In genomic region chr11:103140763-103141100, GRCm38 (mm10) we compare ENCODE assay signal across 8 mouse cellular contexts. TPM values are rescaled to one million over a fixed set of nuclear protein-coding genes. Genes with fewer than 3 reads are reported as not detected.
A peak's percentile ranks its signal among the peaks of the same experiment; 100 is the strongest.
DNase-seq lines count a peak whose midpoint lies in the region; ATAC-seq and TF ChIP-seq lines count a peak whose summit lies in the region.

No protein-coding gene starts in this region.

- H3K4me3 ChIP-seq in forebrain, embryonic 10.5 days, result no peak overlapping the region
- no peak overlapping the region for H3K4me3 ChIP-seq in forebrain, postnatal 0 days (ENCODE audit: low read depth, low read length)
- H3K4me3 ChIP-seq in midbrain, embryonic 12.5 days, result no peak overlapping the region
- H3K4me3 ChIP-seq in midbrain, embryonic 13.5 days (replicated peaks), result no peak overlapping the region
- H3K4me3 ChIP-seq in liver, embryonic 12.5 days, result no peak overlapping the region
- 0 out of 2 replicates have a peak overlapping the region, but pooled peaks have one; percentile 0 for H3K4me3 ChIP-seq in stomach, embryonic 16.5 days (replicated peaks; ENCODE audit: low read length)

- no peaks in the 10 kb centered on the region for H3K27me3 ChIP-seq in forebrain, embryonic 10.5 days (ENCODE audit: poor library complexity, severe bottlenecking)
- no peaks in the 10 kb centered on the region for H3K27me3 ChIP-seq in forebrain, postnatal 0 days (ENCODE audit: insufficient read depth, low read length)
- no peaks in the 10 kb centered on the region for H3K27me3 ChIP-seq in midbrain, embryonic 12.5 days
- no peaks in the 10 kb centered on the region for H3K27me3 ChIP-seq in midbrain, embryonic 13.5 days
- no peaks in the 10 kb centered on the region for H3K27me3 ChIP-seq in liver, embryonic 12.5 days (replicated peaks)
- H3K27me3 ChIP-seq in stomach, embryonic 16.5 days (ENCODE audit: control insufficient read depth, insufficient read depth, low read length), result no peaks in the 10 kb centered on the region

- no peak overlapping the region for H3K4me2 ChIP-seq in forebrain, postnatal 0 days (ENCODE audit: low read depth)
- H3K4me2 ChIP-seq in midbrain, embryonic 12.5 days (replicated peaks), result no peak overlapping the region
- no peak overlapping the region for H3K4me2 ChIP-seq in midbrain, embryonic 13.5 days (replicated peaks)
- no peak overlapping the region for H3K4me2 ChIP-seq in liver, embryonic 12.5 days
- H3K4me2 ChIP-seq in stomach, embryonic 16.5 days (ENCODE audit: low read depth, low read length), result peak overlapping the region; percentile 21; the same call in 1 of the 2 replicates

- 58% methylated on average over 6 of the region's 6 CpGs for WGBS in forebrain, embryonic 10.5 days
- WGBS in forebrain, postnatal 0 days, result 55% methylated on average over 6 of the region's 6 CpGs
- 60% methylated on average over 6 of the region's 6 CpGs for WGBS in midbrain, embryonic 12.5 days
- WGBS in midbrain, embryonic 13.5 days, result 60% methylated on average over 6 of the region's 6 CpGs
- 63% methylated on average over 6 of the region's 6 CpGs for WGBS in liver, embryonic 12.5 days (ENCODE audit: insufficient replicate concordance)
- WGBS in stomach, embryonic 16.5 days, result 27% methylated on average over 6 of the region's 6 CpGs

- peaks cover 43% of the 10 kb centered on the region for H3K4me1 ChIP-seq in forebrain, embryonic 10.5 days
- 0 out of 2 replicates have a peak, but pooled peaks cover 4% of the 10 kb centered on the region for H3K4me1 ChIP-seq in forebrain, postnatal 0 days (ENCODE audit: insufficient read depth)
- H3K4me1 ChIP-seq in midbrain, embryonic 12.5 days, result peaks cover 24% of the 10 kb centered on the region
- peaks cover 24% of the 10 kb centered on the region for H3K4me1 ChIP-seq in midbrain, embryonic 13.5 days (replicated peaks)
- H3K4me1 ChIP-seq in liver, embryonic 12.5 days, result peaks cover 67% of the 10 kb centered on the region
- H3K4me1 ChIP-seq in stomach, embryonic 16.5 days (ENCODE audit: control insufficient read depth, insufficient read depth, low read length), result peaks cover 35% of the 10 kb centered on the region

- TF ChIP-seq CTCF in forebrain, postnatal 0 days (IDR thresholded peaks at IDR 0.05; ENCODE audit: low read depth), result no peak

- no peak for ATAC-seq in forebrain, postnatal 0 days
- ATAC-seq in midbrain, embryonic 12.5 days (ENCODE audit: low FRiP score, low read depth), result no peak
- no peak for ATAC-seq in midbrain, embryonic 13.5 days
- ATAC-seq in liver, embryonic 12.5 days, result no peak
- peak; percentile 4; the same call in 1 of the 2 replicates for ATAC-seq in stomach, embryonic 16.5 days (ENCODE audit: insufficient read depth, low FRiP score)

- no peak for DNase-seq in forebrain, embryonic 10.5 days (ENCODE audit: extremely low spot score, low spot score)
- no peak for DNase-seq in forebrain, postnatal 0 days
- DNase-seq in spleen, postnatal 4 days (ENCODE audit: low spot score in 2 of 2), result no peak
- DNase-seq in adrenal gland, postnatal 25 days, result no peak

- peak overlapping the region; percentile 80; the same call in 1 of the 2 replicates for H3K27ac ChIP-seq in forebrain, embryonic 10.5 days
- H3K27ac ChIP-seq in forebrain, postnatal 0 days (ENCODE audit: low read depth, low read length), result no peak overlapping the region; the same call in 1 of the 2 replicates
- H3K27ac ChIP-seq in midbrain, embryonic 12.5 days (replicated peaks), result no peak overlapping the region
- no peak overlapping the region for H3K27ac ChIP-seq in midbrain, embryonic 13.5 days
- peak overlapping the region; percentile 58 for H3K27ac ChIP-seq in liver, embryonic 12.5 days
- peak overlapping the region; percentile 98 for H3K27ac ChIP-seq in stomach, embryonic 16.5 days (ENCODE audit: low read length)

- H3K9me3 ChIP-seq in forebrain, embryonic 10.5 days, result no peaks in the 10 kb centered on the region
- no peaks in the 10 kb centered on the region for H3K9me3 ChIP-seq in forebrain, postnatal 0 days (ENCODE audit: low read length)
- no peaks in the 10 kb centered on the region for H3K9me3 ChIP-seq in midbrain, embryonic 12.5 days
- no peaks in the 10 kb centered on the region for H3K9me3 ChIP-seq in midbrain, embryonic 13.5 days
- no peaks in the 10 kb centered on the region for H3K9me3 ChIP-seq in liver, embryonic 12.5 days (replicated peaks)
- no peaks in the 10 kb centered on the region for H3K9me3 ChIP-seq in stomach, embryonic 16.5 days (replicated peaks; ENCODE audit: control insufficient read depth, low read length)

- H3K9ac ChIP-seq in forebrain, postnatal 0 days, result no peak overlapping the region; the same call in 1 of the 2 replicates
- 0 out of 2 replicates have a peak overlapping the region, but pooled peaks have one; percentile 11 for H3K9ac ChIP-seq in midbrain, embryonic 12.5 days (replicated peaks)
- no peak overlapping the region for H3K9ac ChIP-seq in midbrain, embryonic 13.5 days (replicated peaks)
- H3K9ac ChIP-seq in liver, embryonic 12.5 days, result no peak overlapping the region
- peak overlapping the region; percentile 53 for H3K9ac ChIP-seq in stomach, embryonic 16.5 days (ENCODE audit: low read length)

- peaks cover 19% of the 10 kb centered on the region for H3K36me3 ChIP-seq in forebrain, embryonic 10.5 days (replicated peaks)
- peaks cover 15% of the 10 kb centered on the region for H3K36me3 ChIP-seq in forebrain, postnatal 0 days (ENCODE audit: insufficient read depth)
- H3K36me3 ChIP-seq in midbrain, embryonic 12.5 days, result 0 out of 2 replicates have a peak, but pooled peaks cover 12% of the 10 kb centered on the region
- peaks cover 21% of the 10 kb centered on the region for H3K36me3 ChIP-seq in midbrain, embryonic 13.5 days
- H3K36me3 ChIP-seq in liver, embryonic 12.5 days, result peaks cover 26% of the 10 kb centered on the region
- H3K36me3 ChIP-seq in stomach, embryonic 16.5 days (ENCODE audit: control insufficient read depth, insufficient read depth, low read length), result no peaks in the 10 kb centered on the region

RNA-seq across cellular contexts. Expression of gene Hexim2, which starts 8.5 kb away (rescaled TPM):
- polyA plus RNA-seq in forebrain, embryonic 10.5 days (2016; fragmentation: Nextera tagmentation; extraction: Ambion mirVana), result 7.2 and 7.6 TPM in 2 replicates
- total RNA-seq in forebrain, postnatal 0 days (2014; rRNA removed), result 30.8 and 47.0 TPM in 2 replicates
- 16.5 and 27.9 TPM in 2 replicates for polyA plus RNA-seq in forebrain, postnatal 0 days (2015; fragmentation: Nextera tagmentation; extraction: Ambion mirVana)
- 9.7 and 10.5 TPM in 2 replicates for polyA plus RNA-seq in midbrain, embryonic 12.5 days (2016; fragmentation: Nextera tagmentation; extraction: Ambion mirVana)
- 18.8 and 20.0 TPM in 2 replicates for polyA plus RNA-seq in midbrain, embryonic 13.5 days (2015; fragmentation: Nextera tagmentation; extraction: Ambion mirVana)
- polyA plus RNA-seq in liver, embryonic 12.5 days (2016; fragmentation: Nextera tagmentation; extraction: Ambion mirVana), result 9.5 and 10.0 TPM in 2 replicates
- 6.3 and 7.9 TPM in 2 replicates for polyA plus RNA-seq in stomach, embryonic 16.5 days (2015; fragmentation: Nextera tagmentation; extraction: Ambion mirVana)
- 3.9 and 6.2 TPM in 2 replicates for total RNA-seq in adrenal gland, postnatal 25 days (2021)

RNA-seq across cellular contexts. Expression of gene Hexim1, which starts 24.7 kb away (rescaled TPM):
- polyA plus RNA-seq in forebrain, embryonic 10.5 days (2016; fragmentation: Nextera tagmentation; extraction: Ambion mirVana), result 1.8 and 2.0 TPM in 2 replicates
- total RNA-seq in forebrain, postnatal 0 days (2014; rRNA removed), result 19.0 and 20.5 TPM in 2 replicates
- polyA plus RNA-seq in forebrain, postnatal 0 days (2015; fragmentation: Nextera tagmentation; extraction: Ambion mirVana), result 3.7 and 3.9 TPM in 2 replicates
- 2.6 and 3.1 TPM in 2 replicates for polyA plus RNA-seq in midbrain, embryonic 12.5 days (2016; fragmentation: Nextera tagmentation; extraction: Ambion mirVana)
- 3.5 and 3.9 TPM in 2 replicates for polyA plus RNA-seq in midbrain, embryonic 13.5 days (2015; fragmentation: Nextera tagmentation; extraction: Ambion mirVana)
- polyA plus RNA-seq in liver, embryonic 12.5 days (2016; fragmentation: Nextera tagmentation; extraction: Ambion mirVana), result 2.4 and 3.0 TPM in 2 replicates
- polyA plus RNA-seq in stomach, embryonic 16.5 days (2015; fragmentation: Nextera tagmentation; extraction: Ambion mirVana), result 4.7 and 5.7 TPM in 2 replicates
- 72.0 and 75.6 TPM in 2 replicates for total RNA-seq in adrenal gland, postnatal 25 days (2021)

RNA-seq across cellular contexts. Expression of gene Fmnl1, which starts 30.2 kb away (rescaled TPM):
- 0.47 and 0.81 TPM in 2 replicates for polyA plus RNA-seq in forebrain, embryonic 10.5 days (2016; fragmentation: Nextera tagmentation; extraction: Ambion mirVana)
- 6.5 and 9.4 TPM in 2 replicates for total RNA-seq in forebrain, postnatal 0 days (2014; rRNA removed)
- 4.8 and 7.1 TPM in 2 replicates for polyA plus RNA-seq in forebrain, postnatal 0 days (2015; fragmentation: Nextera tagmentation; extraction: Ambion mirVana)
- 1.3 and 1.8 TPM in 2 replicates for polyA plus RNA-seq in midbrain, embryonic 12.5 days (2016; fragmentation: Nextera tagmentation; extraction: Ambion mirVana)
- 1.7 and 3.7 TPM in 2 replicates for polyA plus RNA-seq in midbrain, embryonic 13.5 days (2015; fragmentation: Nextera tagmentation; extraction: Ambion mirVana)
- 5.2 and 5.7 TPM in 2 replicates for polyA plus RNA-seq in liver, embryonic 12.5 days (2016; fragmentation: Nextera tagmentation; extraction: Ambion mirVana)
- polyA plus RNA-seq in stomach, embryonic 16.5 days (2015; fragmentation: Nextera tagmentation; extraction: Ambion mirVana), result 3.5 and 4.4 TPM in 2 replicates
- 15.6 and 19.9 TPM in 2 replicates for total RNA-seq in adrenal gland, postnatal 25 days (2021)

RNA-seq across cellular contexts. Expression of gene Acbd4, which starts 39.2 kb away (rescaled TPM):
- polyA plus RNA-seq in forebrain, embryonic 10.5 days (2016; fragmentation: Nextera tagmentation; extraction: Ambion mirVana), result 6.6 and 7.5 TPM in 2 replicates
- 27.2 and 28.5 TPM in 2 replicates for total RNA-seq in forebrain, postnatal 0 days (2014; rRNA removed)
- polyA plus RNA-seq in forebrain, postnatal 0 days (2015; fragmentation: Nextera tagmentation; extraction: Ambion mirVana), result 20.1 and 27.1 TPM in 2 replicates
- 7.5 and 8.4 TPM in 2 replicates for polyA plus RNA-seq in midbrain, embryonic 12.5 days (2016; fragmentation: Nextera tagmentation; extraction: Ambion mirVana)
- 6.5 and 7.8 TPM in 2 replicates for polyA plus RNA-seq in midbrain, embryonic 13.5 days (2015; fragmentation: Nextera tagmentation; extraction: Ambion mirVana)
- 40.6 and 46.1 TPM in 2 replicates for polyA plus RNA-seq in liver, embryonic 12.5 days (2016; fragmentation: Nextera tagmentation; extraction: Ambion mirVana)
- 31.0 and 36.4 TPM in 2 replicates for polyA plus RNA-seq in stomach, embryonic 16.5 days (2015; fragmentation: Nextera tagmentation; extraction: Ambion mirVana)
- 92.1 and 129 TPM in 2 replicates for total RNA-seq in adrenal gland, postnatal 25 days (2021)

RNA-seq across cellular contexts. Expression of gene Plcd3, which starts 39.3 kb away (rescaled TPM):
- 1.5 and 1.7 TPM in 2 replicates for polyA plus RNA-seq in forebrain, embryonic 10.5 days (2016; fragmentation: Nextera tagmentation; extraction: Ambion mirVana)
- total RNA-seq in forebrain, postnatal 0 days (2014; rRNA removed), result 8.5 and 8.8 TPM in 2 replicates
- 3.6 TPM in 2 replicates for polyA plus RNA-seq in forebrain, postnatal 0 days (2015; fragmentation: Nextera tagmentation; extraction: Ambion mirVana)
- polyA plus RNA-seq in midbrain, embryonic 12.5 days (2016; fragmentation: Nextera tagmentation; extraction: Ambion mirVana), result 0.79 and 1.1 TPM in 2 replicates
- polyA plus RNA-seq in midbrain, embryonic 13.5 days (2015; fragmentation: Nextera tagmentation; extraction: Ambion mirVana), result 0.99 and 1.1 TPM in 2 replicates
- 0.74 and 0.79 TPM in 2 replicates for polyA plus RNA-seq in liver, embryonic 12.5 days (2016; fragmentation: Nextera tagmentation; extraction: Ambion mirVana)
- 5.2 and 6.5 TPM in 2 replicates for polyA plus RNA-seq in stomach, embryonic 16.5 days (2015; fragmentation: Nextera tagmentation; extraction: Ambion mirVana)
- 9.1 and 13.7 TPM in 2 replicates for total RNA-seq in adrenal gland, postnatal 25 days (2021)

Comparison
In these comparisons a context has a peak if more than half of its experiments do, and no peak if none do; other contexts are left out.
1. H3K27ac ChIP-seq: peak in forebrain, embryonic 10.5 days (single experiment), liver, embryonic 12.5 days (single experiment) and stomach, embryonic 16.5 days (single experiment); none in forebrain, postnatal 0 days (single experiment), midbrain, embryonic 12.5 days (single experiment) and midbrain, embryonic 13.5 days (single experiment).
2. H3K9ac ChIP-seq: peak in midbrain, embryonic 12.5 days (single experiment) and stomach, embryonic 16.5 days (single experiment); none in forebrain, postnatal 0 days (single experiment), midbrain, embryonic 13.5 days (single experiment) and liver, embryonic 12.5 days (single experiment).